Comparison of ENCODE assay signal across 9 mouse cellular contexts in the genomic region with DNA sequence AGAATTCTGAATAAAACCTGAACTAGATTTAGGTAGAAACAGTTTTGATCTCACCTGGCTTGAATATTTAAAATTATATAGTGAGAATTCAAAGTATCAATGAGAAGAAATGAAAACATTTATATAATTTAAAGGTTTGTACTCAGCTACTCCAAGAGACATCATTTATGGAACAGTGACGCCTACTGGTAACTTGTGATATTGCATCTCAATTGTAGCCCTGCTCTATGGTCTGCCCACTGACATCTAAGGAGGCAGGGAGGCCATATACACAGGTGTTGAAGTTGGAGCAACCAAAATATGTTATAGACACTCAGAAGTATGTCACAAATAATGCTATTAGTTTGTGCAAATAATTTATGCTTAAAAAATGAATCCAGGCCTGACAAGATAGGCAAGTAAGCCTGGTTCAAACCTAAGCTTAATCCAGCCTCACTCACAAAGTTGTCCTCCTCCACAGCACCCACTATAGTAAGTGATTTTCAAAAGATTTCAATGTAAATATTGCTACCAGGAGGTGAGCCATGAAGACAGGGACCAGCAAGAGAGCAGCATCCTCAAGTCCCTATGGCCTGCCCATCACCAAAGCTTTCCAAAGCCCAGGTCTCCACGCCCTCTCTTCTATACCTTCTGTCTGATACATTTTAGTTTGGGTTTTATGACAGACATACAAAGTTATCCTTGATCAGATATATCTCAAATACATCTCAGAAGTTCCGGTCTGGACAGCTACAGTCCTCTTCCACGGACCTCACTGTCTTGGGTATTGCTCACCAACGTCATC.
DNase-seq lines count a peak whose midpoint lies in the region; ATAC-seq and TF ChIP-seq lines count a peak whose summit lies in the region.
"Had no signal": no experiment of that assay in that cellular context is flagged by ENCODE, and none has a peak within 500 bp of the region (broad histone marks: within the 10 kb centered on the region; RNA-seq: fewer than 3 reads in every experiment).

No protein-coding gene starts in this region.

- WGBS in forebrain, embryonic 11.5 days = 75% methylated on average over 5 of the region's 5 CpGs
- WGBS in forebrain, embryonic 10.5 days = 74% methylated on average over 5 of the region's 5 CpGs
- 76% methylated on average over 5 of the region's 5 CpGs for WGBS in forebrain, embryonic 15.5 days
- WGBS in kidney, adult 2 months = 78% methylated on average over 5 of the region's 5 CpGs
- WGBS in lung, embryonic 14.5 days = 74% methylated on average over 5 of the region's 5 CpGs

- ATAC-seq in forebrain, embryonic 11.5 days (replicated peaks; ENCODE audit: low FRiP score) = 0 out of 2 replicates have a peak, but pooled peaks have one; percentile 46
- ATAC-seq in forebrain, embryonic 15.5 days (replicated peaks) = 0 out of 2 replicates have a peak, but pooled peaks have one; percentile 73
- no peak for ATAC-seq in lung, embryonic 14.5 days (ENCODE audit: insufficient read depth)

- H3K4me2 ChIP-seq in forebrain, embryonic 11.5 days (ENCODE audit: low read depth, low read length, severe bottlenecking) = no peak overlapping the region
- H3K4me2 ChIP-seq in forebrain, embryonic 15.5 days (replicated peaks) = no peak overlapping the region
- no peak overlapping the region for H3K4me2 ChIP-seq in lung, embryonic 14.5 days
- H3K4me2 ChIP-seq: limb, embryonic 12.5 days had no signal

- TF ChIP-seq CTCF in kidney, adult 2 months (conservative IDR thresholded peaks at IDR 0.05; ENCODE audit: insufficient read depth, insufficient read length, low read depth, low read length) = peak; percentile 60
- peak; percentile 89 for TF ChIP-seq CTCF in lung, embryonic 14.5 days (IDR thresholded peaks at IDR 0.05; ENCODE audit: low read depth)

- TF ChIP-seq POLR2A in kidney, adult 2 months (IDR thresholded peaks at IDR 0.05; ENCODE audit: low read depth, low read length) = no peak

- no peaks in the 10 kb centered on the region for H3K27me3 ChIP-seq in forebrain, embryonic 11.5 days (ENCODE audit: control insufficient read depth, insufficient read depth, low read length)
- H3K27me3 ChIP-seq in forebrain, embryonic 10.5 days (ENCODE audit: poor library complexity, severe bottlenecking) = no peaks in the 10 kb centered on the region
- H3K27me3 ChIP-seq in forebrain, embryonic 15.5 days = no peaks in the 10 kb centered on the region
- H3K27me3 ChIP-seq in kidney, adult 2 months (replicated peaks; ENCODE audit: control insufficient read depth, insufficient read depth, low read length) = no peaks in the 10 kb centered on the region
- H3K27me3 ChIP-seq in lung, embryonic 14.5 days (ENCODE audit: insufficient read depth, low read length) = no peaks in the 10 kb centered on the region
- H3K27me3 ChIP-seq: limb, embryonic 12.5 days had no signal

- no peaks in the 10 kb centered on the region for H3K9me3 ChIP-seq in forebrain, embryonic 11.5 days (ENCODE audit: control insufficient read depth, low read length)
- H3K9me3 ChIP-seq in forebrain, embryonic 10.5 days = no peaks in the 10 kb centered on the region
- H3K9me3 ChIP-seq in forebrain, embryonic 15.5 days = no peaks in the 10 kb centered on the region
- H3K9me3 ChIP-seq in lung, embryonic 14.5 days (ENCODE audit: low read depth, low read length) = no peaks in the 10 kb centered on the region
- H3K9me3 ChIP-seq: limb, embryonic 12.5 days had no signal

- H3K4me1 ChIP-seq in forebrain, embryonic 11.5 days (replicated peaks; ENCODE audit: control insufficient read depth, insufficient read depth, low read length) = no peaks in the 10 kb centered on the region
- H3K4me1 ChIP-seq in forebrain, embryonic 10.5 days = no peaks in the 10 kb centered on the region
- H3K4me1 ChIP-seq in forebrain, embryonic 15.5 days = no peaks in the 10 kb centered on the region
- H3K4me1 ChIP-seq in kidney, adult 2 months (ENCODE audit: control insufficient read depth, insufficient read depth, low read length) = peaks cover 5% of the 10 kb centered on the region; the same call in 1 of the 2 replicates
- H3K4me1 ChIP-seq in lung, embryonic 14.5 days (ENCODE audit: insufficient read depth) = no peaks in the 10 kb centered on the region; the same call in 1 of the 2 replicates

- no peaks in the 10 kb centered on the region for H3K36me3 ChIP-seq in forebrain, embryonic 11.5 days (ENCODE audit: control insufficient read depth, insufficient read depth, low read length)
- no peaks in the 10 kb centered on the region for H3K36me3 ChIP-seq in forebrain, embryonic 10.5 days (replicated peaks)
- H3K36me3 ChIP-seq in forebrain, embryonic 15.5 days = no peaks in the 10 kb centered on the region
- no peaks in the 10 kb centered on the region for H3K36me3 ChIP-seq in kidney, adult 2 months (ENCODE audit: control insufficient read depth, insufficient read depth, low read length)
- no peaks in the 10 kb centered on the region for H3K36me3 ChIP-seq in lung, embryonic 14.5 days (ENCODE audit: insufficient read depth)
- H3K36me3 ChIP-seq: limb, embryonic 12.5 days had no signal

- H3K4me3 ChIP-seq in forebrain, embryonic 11.5 days (ENCODE audit: low read depth, low read length) = no peak overlapping the region
- H3K4me3 ChIP-seq in forebrain, embryonic 10.5 days = no peak overlapping the region
- H3K4me3 ChIP-seq in forebrain, embryonic 15.5 days = no peak overlapping the region
- no peak overlapping the region for H3K4me3 ChIP-seq in kidney, adult 2 months (ENCODE audit: insufficient read depth, low read depth, low read length)
- H3K4me3 ChIP-seq in lung, embryonic 14.5 days (ENCODE audit: low read depth, low read length) = no peak overlapping the region
- H3K4me3 ChIP-seq: limb, embryonic 12.5 days had no signal

- no peak for DNase-seq in forebrain, embryonic 11.5 days (ENCODE audit: low spot score)
- DNase-seq in forebrain, embryonic 10.5 days (ENCODE audit: extremely low spot score, low spot score) = no peak
- DNase-seq in B cell, adult 2 months = peak; percentile 79 to 82
- peak; percentile 68 for DNase-seq in c-Kit-positive CD71-positive TER-119-negative erythroid progenitor cells, embryonic 14.5 days (ENCODE audit: low read depth)
- DNase-seq in kidney, adult 2 months = peak; percentile 70
- DNase-seq in lung, embryonic 14.5 days = peak; percentile 93
- DNase-seq in right cerebral cortex, postnatal 4 days = peak; percentile 62

- H3K27ac ChIP-seq in forebrain, embryonic 11.5 days (ENCODE audit: low read depth, low read length) = no peak overlapping the region
- H3K27ac ChIP-seq in forebrain, embryonic 10.5 days = no peak overlapping the region
- no peak overlapping the region for H3K27ac ChIP-seq in forebrain, embryonic 15.5 days (replicated peaks)
- no peak overlapping the region for H3K27ac ChIP-seq in kidney, adult 2 months (ENCODE audit: insufficient read depth, low read depth, low read length)
- H3K27ac ChIP-seq in lung, embryonic 14.5 days (ENCODE audit: low read depth) = no peak overlapping the region
- H3K27ac ChIP-seq: limb, embryonic 12.5 days had no signal

- no peak overlapping the region for H3K9ac ChIP-seq in forebrain, embryonic 11.5 days (ENCODE audit: low read length)
- H3K9ac ChIP-seq in forebrain, embryonic 15.5 days (replicated peaks) = no peak overlapping the region
- no peak overlapping the region for H3K9ac ChIP-seq in lung, embryonic 14.5 days
- H3K9ac ChIP-seq: limb, embryonic 12.5 days had no signal

Comparison
In these comparisons a context has a peak if more than half of its experiments do, and no peak if none do; other contexts are left out.
1. DNase-seq: peak in B cell, adult 2 months (2 of 2), c-Kit-positive CD71-positive TER-119-negative erythroid progenitor cells, embryonic 14.5 days (single experiment), kidney, adult 2 months (single experiment), lung, embryonic 14.5 days (single experiment) and right cerebral cortex, postnatal 4 days (single experiment); none in forebrain, embryonic 11.5 days (single experiment) and forebrain, embryonic 10.5 days (single experiment).